Mouse (Mus musculus): ENCODE data around the gene Trmt13. TPM values are rescaled to one million over a fixed set of nuclear protein-coding genes. Genes with fewer than 3 reads are reported as not detected.
A peak's percentile ranks its signal among the peaks of the same experiment; 100 is the strongest.

The Trmt13 gene
- polyA plus RNA-seq, 1 experiment from 2014 or later = 29.3 TPM

- no peak for ATAC-seq
- H3K9ac ChIP-seq (ENCODE audit: low read depth, low read length) = no peak overlapping the region
- peaks cover 9% of the 10 kb centered on the region; the same call in 1 of the 2 replicates for H3K36me3 ChIP-seq (ENCODE audit: control insufficient read depth, insufficient read depth, low read length)
- H3K4me2 ChIP-seq (ENCODE audit: low read length) = no peak overlapping the region
- no peak overlapping the region for H3K4me3 ChIP-seq (ENCODE audit: low read depth, low read length)
- H3K27ac ChIP-seq (ENCODE audit: low read length) = no peak overlapping the region
- no peaks in the 10 kb centered on the region for H3K27me3 ChIP-seq (ENCODE audit: control insufficient read depth, insufficient read depth, low read depth, low read length)
- no peaks in the 10 kb centered on the region for H3K9me3 ChIP-seq (replicated peaks; ENCODE audit: control insufficient read depth, low read length, poor library complexity, severe bottlenecking)
- H3K4me1 ChIP-seq (ENCODE audit: control insufficient read depth, insufficient read depth, low read length) = no peaks in the 10 kb centered on the region
- 96% methylated on average over 8 of the region's 8 CpGs for WGBS
Measured at GRCm38 (mm10) chr3:116615318-116616068, 1.1 kb upstream of the Trmt13 start.

GRCm38 (mm10) chr3:116604570-116604969, 9.8 kb downstream of the Trmt13 start:
- no peak overlapping the region for H3K27ac ChIP-seq (ENCODE audit: low read length)
- H3K4me2 ChIP-seq (ENCODE audit: low read length) = no peak overlapping the region
- H3K4me3 ChIP-seq (ENCODE audit: low read depth, low read length) = no peak overlapping the region
- ATAC-seq = no peak
- no peaks in the 10 kb centered on the region for H3K9me3 ChIP-seq (replicated peaks; ENCODE audit: control insufficient read depth, low read length, poor library complexity, severe bottlenecking)
- no peak overlapping the region for H3K9ac ChIP-seq (ENCODE audit: low read depth, low read length)
- WGBS = 87% methylated on average over 9 of the region's 9 CpGs
- H3K4me1 ChIP-seq (ENCODE audit: control insufficient read depth, insufficient read depth, low read length) = no peaks in the 10 kb centered on the region
- peaks cover 3% of the 10 kb centered on the region; the same call in 1 of the 2 replicates for H3K36me3 ChIP-seq (ENCODE audit: control insufficient read depth, insufficient read depth, low read length)
- no peaks in the 10 kb centered on the region for H3K27me3 ChIP-seq (ENCODE audit: control insufficient read depth, insufficient read depth, low read depth, low read length)

- no peaks in the 10 kb centered on the region for H3K27me3 ChIP-seq (ENCODE audit: control insufficient read depth, insufficient read depth, low read depth, low read length)
- H3K4me1 ChIP-seq (ENCODE audit: control insufficient read depth, insufficient read depth, low read length) = no peaks in the 10 kb centered on the region
- H3K4me3 ChIP-seq (ENCODE audit: low read depth, low read length) = no peak overlapping the region
- H3K9me3 ChIP-seq (replicated peaks; ENCODE audit: control insufficient read depth, low read length, poor library complexity, severe bottlenecking) = no peaks in the 10 kb centered on the region
- no peak overlapping the region for H3K9ac ChIP-seq (ENCODE audit: low read depth, low read length)
- H3K4me2 ChIP-seq (ENCODE audit: low read length) = no peak overlapping the region
- WGBS = 93% methylated on average over 5 of the region's 5 CpGs
- H3K27ac ChIP-seq (ENCODE audit: low read length) = no peak overlapping the region
- no peak for ATAC-seq
- H3K36me3 ChIP-seq (ENCODE audit: control insufficient read depth, insufficient read depth, low read length) = peaks cover 3% of the 10 kb centered on the region; the same call in 1 of the 2 replicates
Measured at GRCm38 (mm10) chr3:116601781-116602180, 12.6 kb downstream of the Trmt13 start.

- Histone ChIP-seq H3K27me3 (ENCODE audit: control insufficient read depth, insufficient read depth, low read depth, low read length) (no peaks in the 10 kb centered on the region), H3K9me3 (replicated peaks; ENCODE audit: control insufficient read depth, low read length, poor library complexity, severe bottlenecking) (no peaks in the 10 kb centered on the region), H3K36me3 (ENCODE audit: control insufficient read depth, insufficient read depth, low read length) (peaks cover 3% of the 10 kb centered on the region; the same call in 1 of the 2 replicates), H3K27ac (ENCODE audit: low read length) (no peak overlapping the region), H3K4me3 (ENCODE audit: low read depth, low read length) (no peak overlapping the region), H3K9ac (ENCODE audit: low read depth, low read length) (no peak overlapping the region), H3K4me1 (ENCODE audit: control insufficient read depth, insufficient read depth, low read length) (peaks cover 1% of the 10 kb centered on the region), H3K4me2 (ENCODE audit: low read length) (no peak overlapping the region)
- WGBS = 91% methylated on average over 5 of the region's 5 CpGs
- no peak for ATAC-seq
Measured at GRCm38 (mm10) chr3:116601005-116601404, 13.4 kb downstream of the Trmt13 start.

- WGBS = 97% methylated on average over 2 of the region's 2 CpGs
- H3K36me3 ChIP-seq (ENCODE audit: control insufficient read depth, insufficient read depth, low read length) = peaks cover 2% of the 10 kb centered on the region; the same call in 1 of the 2 replicates
- H3K9me3 ChIP-seq (replicated peaks; ENCODE audit: control insufficient read depth, low read length, poor library complexity, severe bottlenecking) = no peaks in the 10 kb centered on the region
- H3K4me1 ChIP-seq (ENCODE audit: control insufficient read depth, insufficient read depth, low read length) = peaks cover 7% of the 10 kb centered on the region
- no peak overlapping the region for H3K4me3 ChIP-seq (ENCODE audit: low read depth, low read length)
- ATAC-seq = no peak
- H3K27me3 ChIP-seq (ENCODE audit: control insufficient read depth, insufficient read depth, low read depth, low read length) = no peaks in the 10 kb centered on the region
- H3K9ac ChIP-seq (ENCODE audit: low read depth, low read length) = no peak overlapping the region
- H3K27ac ChIP-seq (ENCODE audit: low read length) = no peak overlapping the region
- H3K4me2 ChIP-seq (ENCODE audit: low read length) = no peak overlapping the region
Measured at GRCm38 (mm10) chr3:116599705-116600104, 14.7 kb downstream of the Trmt13 start.

GRCm38 (mm10) chr3:116595603-116595991, 18.8 kb downstream of the Trmt13 start:
- Histone ChIP-seq H3K4me3 (ENCODE audit: low read depth, low read length) (peak overlapping the region; percentile 78), H3K9me3 (replicated peaks; ENCODE audit: control insufficient read depth, low read length, poor library complexity, severe bottlenecking) (no peaks in the 10 kb centered on the region), H3K27me3 (ENCODE audit: control insufficient read depth, insufficient read depth, low read depth, low read length) (no peaks in the 10 kb centered on the region), H3K4me2 (ENCODE audit: low read length) (peak overlapping the region; percentile 78), H3K9ac (ENCODE audit: low read depth, low read length) (peak overlapping the region; percentile 72), H3K36me3 (ENCODE audit: control insufficient read depth, insufficient read depth, low read length) (peaks cover 6% of the 10 kb centered on the region; the same call in 1 of the 2 replicates), H3K4me1 (ENCODE audit: control insufficient read depth, insufficient read depth, low read length) (peaks cover 13% of the 10 kb centered on the region), H3K27ac (ENCODE audit: low read length) (no peak overlapping the region)
- no peak; the same call in 1 of the 2 replicates for ATAC-seq
- 9% methylated on average over 10 of the region's 10 CpGs for WGBS

- H3K27ac ChIP-seq (ENCODE audit: low read length) = peak within 1 kb of the TSS; percentile 84
Measured at GRCm38 (mm10) chr3:116594728-116595602, 19.4 kb downstream of the Trmt13 start, which contains the start of gene Sass6. TSS of gene Sass6 (plus strand) at chr3:116594982.

GRCm38 (mm10) chr3:116594076-116594727, 20.2 kb downstream of the Trmt13 start:
- H3K9me3 ChIP-seq (replicated peaks; ENCODE audit: control insufficient read depth, low read length, poor library complexity, severe bottlenecking) = no peaks in the 10 kb centered on the region
- H3K27ac ChIP-seq (ENCODE audit: low read length) = peak overlapping the region; percentile 84
- peaks cover 13% of the 10 kb centered on the region for H3K4me1 ChIP-seq (ENCODE audit: control insufficient read depth, insufficient read depth, low read length)
- peak overlapping the region; percentile 73 for H3K9ac ChIP-seq (ENCODE audit: low read depth, low read length)
- ATAC-seq = peak; percentile 87
- peak overlapping the region; percentile 52 for H3K4me2 ChIP-seq (ENCODE audit: low read length)
- WGBS = 2% methylated on average over 22 of the region's 22 CpGs
- no peaks in the 10 kb centered on the region for H3K27me3 ChIP-seq (ENCODE audit: control insufficient read depth, insufficient read depth, low read depth, low read length)
- H3K36me3 ChIP-seq (ENCODE audit: control insufficient read depth, insufficient read depth, low read length) = peaks cover 14% of the 10 kb centered on the region; the same call in 1 of the 2 replicates
- peak overlapping the region; percentile 78 for H3K4me3 ChIP-seq (ENCODE audit: low read depth, low read length)

More at GRCm38 (mm10) chr3:116594728-116595602, 19.4 kb downstream of the Trmt13 start, which contains the start of gene Sass6:
- Histone ChIP-seq H3K9me3 (replicated peaks; ENCODE audit: control insufficient read depth, low read length, poor library complexity, severe bottlenecking) (no peaks in the 10 kb centered on the region), H3K4me3 (ENCODE audit: low read depth, low read length) (peak within 1 kb of the TSS; percentile 78), H3K36me3 (ENCODE audit: control insufficient read depth, insufficient read depth, low read length) (peaks cover 11% of the 10 kb centered on the region; the same call in 1 of the 2 replicates), H3K9ac (ENCODE audit: low read depth, low read length) (peak within 1 kb of the TSS; percentile 73), H3K4me2 (ENCODE audit: low read length) (peak within 1 kb of the TSS; percentile 78), H3K27me3 (ENCODE audit: control insufficient read depth, insufficient read depth, low read depth, low read length) (no peaks in the 10 kb centered on the region), H3K4me1 (ENCODE audit: control insufficient read depth, insufficient read depth, low read length) (peaks cover 13% of the 10 kb centered on the region)
- WGBS = under 1% methylated on average over 65 of the region's 65 CpGs
- peak; percentile 99 for ATAC-seq

Data from midbrain, embryonic 16.5 days (tissue).